ENCODE assay signal across 24 mouse cellular contexts in the genomic region with DNA sequence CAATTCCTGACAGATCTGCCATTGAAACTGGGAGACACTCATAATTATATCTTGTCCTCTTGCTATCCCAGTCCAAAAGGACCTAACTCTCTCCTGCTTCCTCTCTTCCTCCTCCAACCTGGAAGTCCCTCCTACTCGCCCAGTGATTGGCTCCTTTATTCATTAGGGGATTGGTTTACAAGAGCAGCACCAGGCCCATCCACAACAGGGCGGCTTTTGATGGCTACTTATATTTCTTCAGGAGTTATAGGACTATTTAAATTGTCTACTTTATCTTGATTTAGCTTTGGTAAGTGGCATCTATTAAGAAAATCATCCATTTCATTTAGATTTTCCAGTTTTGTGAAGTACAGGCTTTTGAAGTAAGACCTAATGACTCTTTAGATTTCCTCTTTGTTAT. TPM values are rescaled to one million over a fixed set of nuclear protein-coding genes. Genes with fewer than 3 reads are reported as not detected.
DNase-seq lines count a peak whose midpoint lies in the region; ATAC-seq and TF ChIP-seq lines count a peak whose summit lies in the region.
"Had no signal": no experiment of that assay in that cellular context is flagged by ENCODE, and none has a peak within 500 bp of the region (broad histone marks: within the 10 kb centered on the region; RNA-seq: fewer than 3 reads in every experiment).

No protein-coding gene starts in this region.

- no peaks in the 10 kb centered on the region for H3K4me1 ChIP-seq in midbrain, embryonic 11.5 days (ENCODE audit: control insufficient read depth, insufficient read depth, low read length)
- H3K4me1 ChIP-seq in midbrain, embryonic 15.5 days, result no peaks in the 10 kb centered on the region
- peaks cover 5 to 52% of the 10 kb centered on the region in 2 experiments; a peak in 3 of 4 replicates for H3K4me1 ChIP-seq in CH12.LX (ENCODE audit: control insufficient read depth in 1 of 2, insufficient read depth in 2 of 2)
- no peaks in the 10 kb centered on the region for H3K4me1 ChIP-seq in kidney, embryonic 15.5 days

- WGBS in midbrain, embryonic 11.5 days, result 71% methylated on average over 2 of the region's 2 CpGs
- 78% methylated on average over 2 of the region's 2 CpGs for WGBS in midbrain, embryonic 15.5 days
- WGBS in kidney, embryonic 15.5 days, result 74% methylated on average over 2 of the region's 2 CpGs

- no peak overlapping the region for H3K27ac ChIP-seq in midbrain, embryonic 11.5 days (ENCODE audit: low read depth, low read length)
- no peak overlapping the region for H3K27ac ChIP-seq in midbrain, embryonic 15.5 days
- H3K27ac ChIP-seq in CH12.LX (ENCODE audit: insufficient read depth, low read depth), result no peak overlapping the region
- H3K27ac ChIP-seq in kidney, embryonic 15.5 days, result no peak overlapping the region

- no peak for TF ChIP-seq EP300 in CH12.LX (IDR thresholded peaks at IDR 0.05; ENCODE audit: low read length)

- H3K27me3 ChIP-seq in midbrain, embryonic 11.5 days (ENCODE audit: control insufficient read depth, insufficient read depth, low read length), result no peaks in the 10 kb centered on the region
- no peaks in the 10 kb centered on the region for H3K27me3 ChIP-seq in midbrain, embryonic 15.5 days (replicated peaks)
- no peaks in the 10 kb centered on the region for H3K27me3 ChIP-seq in CH12.LX (replicated peaks)
- no peaks in the 10 kb centered on the region for H3K27me3 ChIP-seq in kidney, embryonic 15.5 days
- H3K27me3 ChIP-seq: Patski had no signal

- ATAC-seq in midbrain, embryonic 11.5 days (ENCODE audit: low FRiP score), result no peak
- no peak for ATAC-seq in midbrain, embryonic 15.5 days (replicated peaks)
- no peak for ATAC-seq in kidney, embryonic 15.5 days (replicated peaks; ENCODE audit: low FRiP score)
- ATAC-seq: activated CD4-positive, CD25-positive, alpha-beta regulatory T cell, adult 4 months; CD4-positive, CD25-positive, alpha-beta regulatory T cell, adult 4 months; Patski had no signal

- H3K4me3 ChIP-seq in midbrain, embryonic 11.5 days (ENCODE audit: low read depth, low read length), result no peak overlapping the region
- no peak overlapping the region for H3K4me3 ChIP-seq in midbrain, embryonic 15.5 days
- H3K4me3 ChIP-seq in CH12.LX (replicated peaks in 1 of 3; ENCODE audit: low read depth in 2 of 3, low read length in 2 of 3, poor library complexity in 1 of 3), result peak overlapping the region in 2 of 3 experiments; percentile 26 to 36
- H3K4me3 ChIP-seq in kidney, embryonic 15.5 days (replicated peaks), result no peak overlapping the region

- no peak for TF ChIP-seq CTCF in CH12.LX (conservative IDR thresholded peaks at IDR 0.05 in 1 of 2, IDR thresholded peaks at IDR 0.05 in 1 of 2; ENCODE audit: low read depth in 2 of 2, low read length in 2 of 2)

- no peak for TF ChIP-seq RAD21 in CH12.LX (IDR thresholded peaks at IDR 0.05; ENCODE audit: low read depth, low read length)

- H3K9ac ChIP-seq in midbrain, embryonic 11.5 days (ENCODE audit: low read length), result no peak overlapping the region
- H3K9ac ChIP-seq in midbrain, embryonic 15.5 days, result no peak overlapping the region
- H3K9ac ChIP-seq in CH12.LX (ENCODE audit: insufficient read depth, low read depth), result peak overlapping the region; percentile 83; the same call in 1 of the 2 replicates
- H3K9ac ChIP-seq in kidney, embryonic 15.5 days, result no peak overlapping the region

- no peaks in the 10 kb centered on the region for H3K9me3 ChIP-seq in midbrain, embryonic 11.5 days (ENCODE audit: control insufficient read depth, low read length)
- H3K9me3 ChIP-seq in midbrain, embryonic 15.5 days, result no peaks in the 10 kb centered on the region
- peaks cover 5% of the 10 kb centered on the region for H3K9me3 ChIP-seq in CH12.LX (replicated peaks; ENCODE audit: low read length)
- no peaks in the 10 kb centered on the region for H3K9me3 ChIP-seq in kidney, embryonic 15.5 days (replicated peaks)
- H3K9me3 ChIP-seq: G1E had no signal

- in situ Hi-C loops in CH12.LX (cut with MboI; ENCODE audit: low pct_ligation_motif_present, low pct_unique_long_range_greater_than_20kb, low sequenced_read_pairs), result no loop called here

- H3K36me3 ChIP-seq in midbrain, embryonic 11.5 days (ENCODE audit: control insufficient read depth, insufficient read depth, low read length), result no peaks in the 10 kb centered on the region
- H3K36me3 ChIP-seq in midbrain, embryonic 15.5 days (replicated peaks), result no peaks in the 10 kb centered on the region
- peaks cover 0 to 2% of the 10 kb centered on the region in 2 experiments for H3K36me3 ChIP-seq in CH12.LX (replicated peaks in 1 of 2; ENCODE audit: control insufficient read depth in 1 of 2, insufficient read depth in 1 of 2, low read length in 1 of 2)
- no peaks in the 10 kb centered on the region for H3K36me3 ChIP-seq in kidney, embryonic 15.5 days
- H3K36me3 ChIP-seq: G1E had no signal

- TF ChIP-seq POLR2A in CH12.LX (IDR thresholded peaks at IDR 0.05; ENCODE audit: low read depth, low read length), result peak; percentile 42; the same call in 1 of the 2 replicates

- peaks cover 9% of the 10 kb centered on the region for H3K79me2 ChIP-seq in CH12.LX (replicated peaks; ENCODE audit: control insufficient read depth, extremely low read depth, insufficient read depth, poor library complexity, severe bottlenecking)

- H3K4me2 ChIP-seq in midbrain, embryonic 11.5 days, result no peak overlapping the region
- no peak overlapping the region for H3K4me2 ChIP-seq in midbrain, embryonic 15.5 days
- H3K4me2 ChIP-seq in CH12.LX (ENCODE audit: insufficient read depth, low read depth, poor library complexity, severe bottlenecking), result peak overlapping the region; percentile 50; the same call in 1 of the 2 replicates
- no peak overlapping the region for H3K4me2 ChIP-seq in kidney, embryonic 15.5 days

- DNase-seq in heart, adult 11 months, result peak; percentile 79
- no peak for DNase-seq in heart, postnatal 4 days
- DNase-seq in midbrain, embryonic 11.5 days (ENCODE audit: low spot score, missing footprints), result peak; percentile 8
- no peak for DNase-seq in CH12.LX (ENCODE audit: extremely low read depth)
- DNase-seq: adrenal gland, adult 2 months; adrenal gland, adult 8-10 months; adrenal gland, postnatal 10 days; adrenal gland, postnatal 14 days; adrenal gland, postnatal 25 days; adrenal gland, postnatal 36 days; B cell, adult 2 months; cerebellum, adult 11 months; cerebellum, adult 11-12 months; cerebellum, adult 18-20 months; cerebellum, adult 2 months had no signal

- dilution Hi-C loops in CH12.LX (cut with MboI; ENCODE audit: extremely low pct_ligation_motif_present, extremely low pct_unique_long_range_greater_than_20kb, low sequenced_read_pairs), result no loop called here

TF ChIP-seq in CH12.LX, 34 proteins besides CTCF, POLR2A, EP300 and RAD21:
- TF ChIP-seq ELF1 (IDR thresholded peaks at IDR 0.05; ENCODE audit: low read depth, low read length) (peak; percentile 60), MYC (IDR thresholded peaks at IDR 0.05; ENCODE audit: low read depth, low read length) (no peak), TBP (conservative IDR thresholded peaks at IDR 0.05; ENCODE audit: low read depth, low read length) (peak; percentile 68), UBTF (IDR thresholded peaks at IDR 0.05; ENCODE audit: low read depth, low read length) (no peak)

RNA-seq across cellular contexts. Expression of a gene that starts 30.6 kb away (rescaled TPM):
- under 1 TPM; 0.32 to 0.57 TPM for total RNA-seq in heart, postnatal 4 days (2021)
- polyA plus RNA-seq in midbrain, embryonic 11.5 days (2014; fragmentation: Nextera tagmentation; extraction: Ambion mirVana), result not detected in 2 replicates
- not detected in 2 replicates for polyA plus RNA-seq in midbrain, embryonic 15.5 days (2015; fragmentation: Nextera tagmentation; extraction: Ambion mirVana)
- 5.0 and 5.7 TPM in 2 replicates for total RNA-seq in CH12.LX (2012; rRNA removed)
- 17.6 and 18.4 TPM in 2 replicates for total RNA-seq in CH12.LX (2014; rRNA removed)
- polyA plus RNA-seq in CH12.LX (2012; ENCODE audit: insufficient read length, low read depth), result 5.9 and 6.9 TPM in 2 replicates
- polyA plus RNA-seq in kidney, embryonic 15.5 days (2015; fragmentation: Nextera tagmentation; extraction: Ambion mirVana), result 0.22 and 0.29 TPM in 2 replicates
- total RNA-seq: adrenal gland, adult 18-20 months; adrenal gland, adult 2 months; adrenal gland, postnatal 25 days; adrenal gland, postnatal 36 days; ES-E14 had no signal
- polyA plus RNA-seq: adrenal gland, adult 2 months; brain, embryonic 14.5 days; cerebellum, adult 2 months; Patski had no signal

Comparison
In these comparisons a context has a peak if more than half of its experiments do, and no peak if none do; other contexts are left out.
1. DNase-seq: peak in heart, adult 11 months (single experiment) and midbrain, embryonic 11.5 days (single experiment); none in heart, postnatal 4 days (single experiment) and CH12.LX (single experiment).
2. H3K4me3 ChIP-seq: peak in CH12.LX (2 of 3); none in midbrain, embryonic 11.5 days (single experiment), midbrain, embryonic 15.5 days (single experiment) and kidney, embryonic 15.5 days (single experiment).